Mouse (Mus musculus): ENCODE results near the gene Lrrc9.

Lrrc9 gene

DNA sequence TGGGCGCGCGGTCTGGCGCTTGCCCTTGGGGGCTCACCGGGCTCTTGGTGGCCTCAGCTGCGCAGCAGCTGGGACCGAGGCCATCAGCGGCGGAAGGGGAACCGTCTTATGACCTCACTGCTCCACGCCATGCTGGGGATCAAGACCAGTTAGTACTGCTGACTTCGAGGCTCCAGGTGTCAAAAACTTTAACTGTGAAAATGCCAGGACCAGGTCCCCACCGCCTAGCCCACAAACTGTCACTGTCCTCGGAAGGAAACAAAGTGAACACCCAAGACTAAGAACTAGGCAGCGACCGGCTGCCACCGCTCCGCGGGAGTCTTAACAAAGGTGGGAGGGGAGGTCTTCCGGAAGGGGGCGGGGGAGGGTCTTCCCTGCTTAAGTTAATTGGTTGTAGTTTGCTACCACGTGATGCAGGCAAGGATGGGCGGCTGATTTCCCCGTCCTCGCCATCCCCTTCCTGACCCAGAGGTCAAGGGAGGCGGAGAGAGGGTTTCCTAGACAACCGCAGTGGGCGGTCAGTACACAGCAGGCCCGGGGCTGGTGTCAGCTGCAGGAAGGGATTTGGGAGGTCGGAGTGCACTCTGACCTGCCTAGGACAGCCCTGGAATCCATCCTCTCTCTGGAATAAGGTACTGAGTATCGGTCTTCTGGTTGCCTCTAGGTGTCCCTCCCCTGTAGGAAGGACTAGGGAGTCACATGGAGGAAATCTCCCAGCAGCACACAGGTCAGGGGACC, at the start of gene Lrrc9:
Lrrc9 (plus strand) TSS at position 28 of the 738 bp plus-strand sequence.
- DNase-seq = peak; percentile 66 to 75

- DNase-seq = no peak
Observed at GRCm38 (mm10) chr12:72393046-72393805, 48.4 kb upstream of the Lrrc9 start.

GRCm38 (mm10) chr12:72405031-72405430, 36.6 kb upstream of the Lrrc9 start:
- no peak for DNase-seq

- peak; percentile 63 to 64 for DNase-seq
Observed at GRCm38 (mm10) chr12:72407146-72407545, 34.5 kb upstream of the Lrrc9 start.

- peak in 1 of 2 experiments; percentile 51 for DNase-seq
Observed at GRCm38 (mm10) chr12:72407721-72408110, 34.0 kb upstream of the Lrrc9 start.

DNA sequence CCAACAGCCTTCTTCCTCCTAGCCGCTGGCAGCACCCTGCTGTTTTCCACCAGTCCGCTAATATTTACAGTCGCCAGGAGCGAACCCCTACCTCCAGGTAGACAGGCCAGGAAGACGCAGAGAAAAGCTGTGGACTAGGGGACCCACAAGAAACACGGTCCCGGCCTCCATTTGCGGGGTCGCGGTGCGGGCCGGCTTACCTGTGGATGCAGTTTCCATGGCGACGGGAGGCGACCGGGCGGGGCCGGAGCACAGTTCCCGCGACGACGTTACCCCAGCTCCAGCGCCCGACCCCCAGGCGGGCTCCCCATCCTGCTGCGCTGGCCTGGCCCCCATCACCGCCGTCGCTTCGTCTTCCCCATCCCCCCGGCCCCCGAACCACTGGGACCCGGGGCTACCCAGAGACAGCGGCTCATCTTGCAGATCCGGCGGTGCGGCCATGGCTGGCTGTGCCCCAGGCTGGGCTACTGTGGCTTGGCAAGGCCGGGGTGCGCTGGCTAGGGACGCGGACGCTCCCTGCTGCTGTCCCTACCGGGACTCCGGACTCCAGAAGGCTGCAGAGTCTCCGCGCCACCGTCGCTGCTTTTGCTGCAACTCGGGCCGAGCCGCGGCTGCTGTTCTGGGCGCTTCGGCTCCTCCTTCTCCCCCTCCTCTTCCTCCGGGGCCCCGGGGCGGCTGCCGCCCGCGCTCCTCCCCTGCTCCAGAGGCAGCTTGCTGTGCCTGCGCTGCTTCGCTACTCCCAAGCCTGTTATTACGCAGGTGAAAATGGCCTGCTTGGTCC, 33.4 kb upstream of the Lrrc9 start:
- DNase-seq = peak; percentile 81 to 83

DNA sequence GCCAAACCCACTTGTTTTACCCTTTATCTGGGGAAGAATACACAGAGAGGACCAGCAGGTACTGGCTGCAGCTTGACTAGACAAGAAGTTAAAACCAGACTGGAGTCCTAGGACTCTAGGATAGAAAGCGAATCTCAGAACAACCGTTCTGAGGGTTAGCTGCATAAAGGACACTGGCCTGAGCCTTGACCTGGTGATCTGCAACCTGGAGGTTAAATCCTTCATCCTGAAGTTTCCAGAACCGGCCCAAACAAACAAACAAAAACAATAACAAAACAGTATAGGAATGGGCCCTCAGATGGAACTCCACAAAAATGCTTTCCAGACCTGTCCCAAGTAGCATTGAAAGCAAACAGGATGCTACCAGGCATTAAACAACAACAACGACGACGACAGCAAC, 32.7 kb upstream of the Lrrc9 start, which contains the start of gene Rtn1:
Rtn1 (minus strand) TSS at position 101 of the 400 bp plus-strand sequence.
- DNase-seq = no peak

- DNase-seq = peak; percentile 67 to 68
Observed at GRCm38 (mm10) chr12:72417762-72418161, 23.9 kb upstream of the Lrrc9 start.

DNA sequence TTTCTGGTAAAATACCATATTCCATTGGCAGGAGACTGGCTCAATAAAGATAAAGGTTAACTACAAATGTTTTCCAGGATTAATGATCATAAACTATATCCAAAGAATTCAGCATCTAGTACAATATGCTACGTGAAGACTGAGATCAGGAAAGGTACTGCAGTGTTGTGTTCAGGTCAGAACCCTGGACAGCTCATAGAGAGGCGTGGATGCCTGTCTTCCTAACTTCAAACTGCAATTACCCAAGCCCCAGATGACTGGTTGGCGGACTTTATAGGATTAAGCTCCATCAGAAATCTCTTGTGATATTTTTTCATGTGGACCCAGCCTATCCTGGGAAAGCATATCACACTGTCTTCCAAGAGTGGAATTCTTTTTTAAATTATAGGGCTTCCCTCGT, 19.0 kb upstream of the Lrrc9 start:
- DNase-seq = no peak

DNA sequence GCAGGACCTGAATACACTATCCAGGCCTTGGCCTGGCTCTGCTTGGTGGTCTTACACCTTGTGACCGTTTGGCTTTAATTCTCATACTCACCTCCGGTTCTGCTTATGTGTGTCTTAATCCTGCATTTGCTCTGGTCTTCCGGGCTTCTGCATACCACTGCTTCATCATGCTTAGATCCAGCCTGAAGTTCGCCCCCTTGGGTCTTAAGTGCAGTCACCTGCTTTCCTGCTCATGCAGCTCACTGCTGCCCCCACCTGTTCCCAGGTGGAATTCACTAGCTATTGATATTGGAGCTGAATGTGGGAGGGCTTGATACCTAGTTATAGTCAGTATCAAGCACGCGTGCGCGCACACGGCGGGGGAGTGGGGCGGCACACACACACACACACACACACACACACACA, 13.9 kb upstream of the Lrrc9 start:
- peak; percentile 93 to 94 for DNase-seq

DNA sequence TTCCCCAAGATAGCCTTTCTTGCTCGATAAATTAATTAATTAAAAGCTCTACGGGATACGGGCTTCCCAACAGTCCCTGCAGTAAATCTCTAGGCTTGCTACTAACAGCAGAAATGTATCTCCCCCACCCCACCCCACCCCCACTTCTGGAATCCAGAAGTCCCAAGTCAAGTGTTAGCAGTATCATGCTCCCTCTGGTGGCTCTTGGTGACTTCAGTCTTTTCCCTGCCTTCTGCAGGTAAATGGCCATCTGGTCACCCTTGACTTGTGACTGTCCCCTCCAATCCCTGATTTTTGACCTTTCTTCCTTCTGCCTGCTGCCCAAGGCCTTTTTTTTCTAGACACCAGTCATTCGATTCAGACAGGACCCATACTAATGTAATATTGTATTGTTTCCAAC, 9.5 kb upstream of the Lrrc9 start:
- peak; percentile 22 to 44 for DNase-seq

DNA sequence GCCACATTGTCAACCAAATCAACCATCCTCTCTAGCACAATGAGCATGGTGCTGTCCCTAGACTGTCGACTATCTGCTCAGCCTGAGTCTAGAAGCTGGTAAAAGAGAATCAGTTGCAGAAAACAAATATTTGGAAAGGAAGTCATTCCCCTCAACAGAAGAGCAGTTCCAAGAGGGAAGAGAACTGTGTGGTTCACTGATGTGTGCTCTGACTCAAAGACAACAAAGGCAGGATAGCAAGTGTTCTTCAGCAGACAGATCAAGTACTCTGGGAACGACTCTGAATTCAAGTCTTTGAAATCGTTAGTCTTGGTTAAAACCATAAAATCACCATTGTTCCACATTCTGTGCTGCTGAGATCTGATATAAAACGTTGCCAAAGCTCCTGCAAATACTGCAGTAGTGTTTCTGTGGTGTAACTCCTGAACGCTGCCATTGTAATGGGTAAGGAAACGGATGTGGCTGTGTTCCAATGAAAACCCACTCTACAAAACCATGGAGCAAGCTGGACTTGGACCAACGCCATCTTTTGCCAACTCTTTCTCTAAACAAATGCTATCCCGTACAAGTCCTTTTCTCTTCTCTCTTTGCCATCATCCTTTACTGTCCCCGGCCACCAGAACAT, 8.3 kb upstream of the Lrrc9 start:
- DNase-seq = peak; percentile 38 to 45

- peak; percentile 83 to 89 for DNase-seq
Observed at GRCm38 (mm10) chr12:72437676-72438341, 3.9 kb upstream of the Lrrc9 start.

- DNase-seq = no peak
Observed at GRCm38 (mm10) chr12:72438961-72439480, 2.6 kb upstream of the Lrrc9 start.

- no peak for DNase-seq
Observed at GRCm38 (mm10) chr12:72453941-72454340, 12.3 kb downstream of the Lrrc9 start.

DNA sequence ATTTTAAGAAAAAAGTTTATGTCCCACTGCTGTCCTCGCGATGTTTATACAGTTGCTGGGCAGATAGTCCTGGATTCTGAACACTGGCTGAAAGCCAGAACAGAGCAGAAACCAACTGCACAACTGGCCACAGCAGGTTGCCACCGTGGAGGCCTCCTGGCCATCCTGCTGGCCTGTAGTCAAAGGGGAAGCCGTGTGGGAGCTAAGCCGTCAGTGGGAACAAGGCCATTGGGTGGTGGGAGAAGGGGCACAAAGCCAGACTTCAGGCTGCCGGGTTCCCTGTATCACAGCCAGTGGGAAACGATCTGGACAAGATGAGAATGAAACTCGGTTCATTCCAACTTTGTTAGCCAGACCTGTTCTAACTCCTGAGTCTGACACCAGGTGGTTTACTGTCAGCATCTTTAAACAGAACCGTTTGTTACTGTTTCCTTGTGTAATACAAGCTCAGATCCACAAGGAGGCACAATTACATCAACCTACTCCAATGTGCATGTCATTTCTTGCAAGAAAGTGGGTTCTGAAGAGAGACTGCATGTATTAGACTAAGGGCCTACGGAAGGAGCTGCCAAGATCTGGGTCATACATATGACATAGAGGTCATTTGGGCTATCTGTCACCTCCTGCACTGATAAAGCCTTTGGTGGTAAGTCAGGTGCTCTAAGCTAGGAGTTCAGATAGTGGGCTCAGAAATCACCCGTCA, 19.7 kb downstream of the Lrrc9 start:
- peak; percentile 57 to 70 for DNase-seq

- DNase-seq = peak; percentile 85 to 90
Observed at GRCm38 (mm10) chr12:72461894-72462530, 20.3 kb downstream of the Lrrc9 start.

DNA sequence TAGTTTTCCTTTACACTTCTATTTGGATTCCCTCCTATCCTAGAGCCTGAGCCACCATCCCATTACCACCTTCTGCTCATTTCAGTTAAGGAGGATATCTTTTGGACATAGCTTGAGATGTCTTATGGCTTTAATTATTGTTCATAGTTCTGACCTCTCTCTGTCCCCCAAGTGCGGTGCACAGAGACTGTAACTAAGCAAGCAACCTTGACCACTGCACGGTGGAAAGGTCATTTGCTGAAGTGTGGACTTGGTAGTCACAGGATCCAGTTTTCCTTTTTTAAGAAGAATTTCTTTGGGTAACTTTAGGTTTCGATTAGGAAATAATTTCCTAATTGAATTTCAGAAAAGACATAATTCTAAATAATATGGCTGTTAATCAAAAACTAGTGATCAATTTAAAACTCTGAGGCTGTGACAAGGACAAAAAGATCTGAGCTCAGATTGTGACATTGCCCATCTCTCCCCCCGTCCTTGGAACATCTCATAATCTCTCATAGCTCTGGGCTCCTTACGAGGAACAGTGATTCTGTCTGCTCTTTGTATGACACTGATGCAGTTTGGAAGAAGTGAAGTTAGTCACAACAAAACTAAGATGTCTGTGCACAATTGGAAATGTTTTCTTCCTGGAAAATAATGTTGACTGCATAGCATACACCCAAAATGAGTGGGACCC, 24.3 kb downstream of the Lrrc9 start:
- no peak for DNase-seq

DNA sequence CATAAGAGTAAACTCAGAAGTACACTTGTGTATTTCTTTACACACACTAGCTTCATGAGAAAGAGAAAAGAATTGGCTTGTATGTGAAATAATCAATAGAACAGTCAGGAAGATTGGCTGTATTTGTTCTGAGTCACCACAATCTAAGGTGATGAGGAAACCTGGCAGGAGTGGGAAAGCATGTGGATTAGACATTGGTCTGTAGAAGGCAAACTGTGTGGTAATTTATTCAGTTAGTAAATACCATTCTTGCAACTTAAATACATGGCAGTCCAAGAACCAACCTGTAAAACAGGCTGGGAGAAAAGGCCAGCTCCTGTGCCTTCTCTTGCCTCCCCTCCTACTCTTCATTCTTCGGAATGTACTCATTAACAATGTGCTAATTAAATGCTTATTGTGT, 25.6 kb downstream of the Lrrc9 start:
- no peak for DNase-seq

DNA sequence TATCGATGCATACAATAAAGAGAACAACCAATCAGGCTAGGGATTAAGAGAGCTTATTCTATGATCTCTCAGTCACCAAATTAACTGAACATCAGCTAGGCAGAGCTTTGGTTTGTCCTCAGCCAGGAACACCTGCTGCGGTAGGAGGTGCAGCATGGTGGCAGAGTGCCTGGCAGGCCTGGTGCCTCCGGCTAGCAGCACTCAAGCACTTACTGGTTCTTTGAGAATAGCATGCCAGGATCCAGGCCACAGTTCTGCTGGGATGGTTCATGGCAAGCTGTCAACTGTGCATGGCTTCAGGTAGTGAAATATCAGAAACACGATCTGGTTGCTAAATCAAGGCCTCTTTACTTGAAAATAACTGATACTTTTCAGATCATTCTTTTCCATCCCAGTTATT, 26.1 kb downstream of the Lrrc9 start:
- DNase-seq = peak; percentile 87 to 94

All from cerebellum, postnatal 10 days (tissue).